Mouse (Mus musculus): ENCODE results near the gene Ica1. TPM values are rescaled to one million over a fixed set of nuclear protein-coding genes. Genes with fewer than 3 reads are reported as not detected.
A peak's percentile ranks its signal among the peaks of the same experiment; 100 is the strongest.

Gene Ica1
- total and polyA plus RNA-seq, 3 experiments = 3.9 to 7.8 (median 7.0) TPM

DNA sequence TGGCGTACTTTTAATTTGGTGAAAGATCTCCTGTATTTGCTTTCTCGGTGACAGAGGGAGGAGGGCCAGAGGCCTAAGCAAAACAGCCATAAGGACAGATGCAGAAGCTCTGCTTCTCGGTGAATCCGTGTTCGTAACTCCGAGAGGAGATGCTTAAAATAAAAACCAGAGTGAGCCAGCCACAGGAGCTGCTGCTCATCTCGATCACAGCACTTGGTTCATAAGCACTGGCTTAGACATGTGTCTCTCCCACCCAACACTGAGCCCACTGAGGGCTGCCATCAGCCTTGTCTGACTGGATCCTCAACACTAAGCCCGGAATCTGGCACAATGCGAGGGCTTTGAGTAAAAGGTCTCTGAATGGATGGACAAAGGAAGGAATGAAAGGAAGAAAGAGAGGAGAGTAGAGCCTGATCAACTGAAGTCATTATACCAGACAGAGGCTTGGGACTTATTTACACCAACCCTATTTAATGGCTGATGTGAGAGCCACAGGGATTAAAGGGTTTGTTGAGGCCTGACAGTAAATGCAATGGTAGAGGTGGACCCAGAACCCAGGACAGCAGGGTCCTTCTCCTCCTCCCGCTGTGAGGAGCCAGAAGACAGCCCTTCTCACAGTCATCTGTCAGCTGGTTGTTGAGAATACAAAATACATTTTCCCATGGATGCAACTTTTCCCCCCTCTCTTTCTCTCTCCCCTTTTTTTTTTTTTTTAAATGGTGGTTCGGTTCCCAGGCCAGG, 85.0 kb downstream of the Ica1 start:
- DNase-seq = no peak
- Histone ChIP-seq H3K27me3 (ENCODE audit: control insufficient read depth, insufficient read depth, low read length) (no peaks in the 10 kb centered on the region), H3K79me2 (replicated peaks; ENCODE audit: control insufficient read depth, insufficient read depth, low read length) (no peaks in the 10 kb centered on the region), H3K4me1 (ENCODE audit: control insufficient read depth, insufficient read depth, low read length) (no peaks in the 10 kb centered on the region), H3K27ac (no peak overlapping the region), H3K36me3 (ENCODE audit: control insufficient read depth, insufficient read depth, low read length) (no peaks in the 10 kb centered on the region), H3K4me3 (no peak overlapping the region), H3K9ac (ENCODE audit: low read depth, low read length) (no peak overlapping the region)
- no peak for TF ChIP-seq POLR2A (IDR thresholded peaks at IDR 0.05; ENCODE audit: insufficient read depth, low read depth, low read length)
- WGBS = 87% methylated on average over 11 of the region's 11 CpGs
- intact Hi-C loops (cut with DNase I) = loop anchor here (5.0 to 10.0 kb wide), 2 partner anchors 186 to 419 kb away; partner anchors contain the start of gene Glcci1

DNA sequence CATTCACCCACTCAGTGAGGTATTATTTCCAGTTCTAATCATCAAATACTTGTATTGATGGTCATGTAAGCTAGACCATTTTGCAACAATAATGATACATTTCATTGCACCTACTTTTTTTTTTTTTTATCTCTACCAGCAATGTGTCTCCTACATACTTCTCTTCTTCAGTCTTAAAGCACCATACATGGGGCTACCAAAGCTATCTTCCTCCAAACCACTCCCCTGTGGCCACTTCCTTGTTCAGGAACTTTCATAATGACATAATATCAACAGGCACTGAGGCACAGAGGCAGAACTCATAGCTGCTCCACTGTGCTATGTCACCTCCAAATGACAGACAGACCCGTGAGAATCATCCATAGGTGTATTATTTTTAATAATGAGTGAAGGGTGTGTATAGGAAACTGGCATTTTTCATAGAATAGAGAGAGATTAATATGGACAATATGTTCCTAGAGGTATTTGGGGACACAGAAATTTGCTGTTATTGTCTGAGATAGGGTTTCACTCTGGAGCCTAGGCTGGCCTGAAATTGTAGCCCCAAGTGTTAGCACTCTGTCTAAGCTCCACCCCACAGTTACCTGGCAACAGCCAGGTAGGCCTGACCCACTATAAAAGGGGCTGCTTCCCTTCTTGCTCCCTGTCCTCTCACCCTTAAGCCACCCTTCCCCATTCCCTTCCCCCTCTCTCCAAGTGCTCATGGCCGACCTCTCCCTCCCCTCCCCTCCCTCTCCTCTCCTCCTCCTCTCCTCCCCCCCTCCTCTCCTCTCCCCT, 86.9 kb downstream of the Ica1 start:
- H3K4me1 ChIP-seq (ENCODE audit: control insufficient read depth, insufficient read depth, low read length) = no peaks in the 10 kb centered on the region; the same call in 1 of the 2 replicates
- no peak overlapping the region for H3K4me3 ChIP-seq
- no peaks in the 10 kb centered on the region for H3K27me3 ChIP-seq (ENCODE audit: control insufficient read depth, insufficient read depth, low read length)
- TF ChIP-seq EP300 (IDR thresholded peaks at IDR 0.05; ENCODE audit: insufficient read depth, low read depth, low read length) = no peak
- TF ChIP-seq CTCF (IDR thresholded peaks at IDR 0.05) = no peak
- TF ChIP-seq POLR2A (IDR thresholded peaks at IDR 0.05; ENCODE audit: insufficient read depth, low read depth, low read length) = no peak
- no peak overlapping the region for H3K27ac ChIP-seq
- intact Hi-C loops (cut with DNase I) = loop anchor here (5.0 to 10.0 kb wide), 2 partner anchors 184 to 417 kb away; partner anchors contain the start of gene Glcci1
- H3K9ac ChIP-seq (ENCODE audit: low read depth, low read length) = no peak overlapping the region
- no peak for DNase-seq
- WGBS = 73% methylated on average over 2 of the region's 2 CpGs
- H3K79me2 ChIP-seq (replicated peaks; ENCODE audit: control insufficient read depth, insufficient read depth, low read length) = no peaks in the 10 kb centered on the region
- no peaks in the 10 kb centered on the region for H3K36me3 ChIP-seq (ENCODE audit: control insufficient read depth, insufficient read depth, low read length)

DNA sequence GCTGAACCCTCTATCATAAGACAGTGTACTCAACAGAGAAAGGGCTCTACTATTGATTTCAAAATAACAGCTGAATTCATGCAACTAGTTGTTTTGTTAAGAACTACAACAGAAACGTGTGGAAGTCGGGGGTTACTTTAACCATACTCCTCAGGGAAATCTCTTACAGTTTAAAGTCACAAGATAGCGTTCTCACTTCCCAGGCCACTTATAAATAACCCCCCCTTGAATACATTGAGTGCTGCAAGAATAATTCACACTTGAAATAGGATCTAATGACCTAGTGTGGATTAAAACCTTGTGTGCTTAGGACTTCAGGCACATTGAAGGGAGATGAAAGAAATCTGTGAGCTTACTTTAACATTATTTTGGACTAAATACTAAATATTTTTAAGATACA, 87.8 kb downstream of the Ica1 start:
- H3K4me3 ChIP-seq = no peak overlapping the region
- 40% methylated on average over 3 of the region's 3 CpGs for WGBS
- intact Hi-C loops (cut with DNase I) = loop anchor here (5.0 to 10.0 kb wide), 2 partner anchors 183 to 416 kb away; partner anchors contain the start of gene Glcci1
- TF ChIP-seq EP300 (IDR thresholded peaks at IDR 0.05; ENCODE audit: insufficient read depth, low read depth, low read length) = no peak
- no peak for TF ChIP-seq POLR2A (IDR thresholded peaks at IDR 0.05; ENCODE audit: insufficient read depth, low read depth, low read length)
- TF ChIP-seq CTCF (IDR thresholded peaks at IDR 0.05) = no peak
- H3K4me1 ChIP-seq (ENCODE audit: control insufficient read depth, insufficient read depth, low read length) = no peaks in the 10 kb centered on the region; the same call in none of the 2 replicates
- H3K9ac ChIP-seq (ENCODE audit: low read depth, low read length) = no peak overlapping the region
- no peaks in the 10 kb centered on the region for H3K27me3 ChIP-seq (ENCODE audit: control insufficient read depth, insufficient read depth, low read length)
- H3K79me2 ChIP-seq (replicated peaks; ENCODE audit: control insufficient read depth, insufficient read depth, low read length) = no peaks in the 10 kb centered on the region
- H3K36me3 ChIP-seq (ENCODE audit: control insufficient read depth, insufficient read depth, low read length) = no peaks in the 10 kb centered on the region
- H3K27ac ChIP-seq = no peak overlapping the region
- DNase-seq = no peak

DNA sequence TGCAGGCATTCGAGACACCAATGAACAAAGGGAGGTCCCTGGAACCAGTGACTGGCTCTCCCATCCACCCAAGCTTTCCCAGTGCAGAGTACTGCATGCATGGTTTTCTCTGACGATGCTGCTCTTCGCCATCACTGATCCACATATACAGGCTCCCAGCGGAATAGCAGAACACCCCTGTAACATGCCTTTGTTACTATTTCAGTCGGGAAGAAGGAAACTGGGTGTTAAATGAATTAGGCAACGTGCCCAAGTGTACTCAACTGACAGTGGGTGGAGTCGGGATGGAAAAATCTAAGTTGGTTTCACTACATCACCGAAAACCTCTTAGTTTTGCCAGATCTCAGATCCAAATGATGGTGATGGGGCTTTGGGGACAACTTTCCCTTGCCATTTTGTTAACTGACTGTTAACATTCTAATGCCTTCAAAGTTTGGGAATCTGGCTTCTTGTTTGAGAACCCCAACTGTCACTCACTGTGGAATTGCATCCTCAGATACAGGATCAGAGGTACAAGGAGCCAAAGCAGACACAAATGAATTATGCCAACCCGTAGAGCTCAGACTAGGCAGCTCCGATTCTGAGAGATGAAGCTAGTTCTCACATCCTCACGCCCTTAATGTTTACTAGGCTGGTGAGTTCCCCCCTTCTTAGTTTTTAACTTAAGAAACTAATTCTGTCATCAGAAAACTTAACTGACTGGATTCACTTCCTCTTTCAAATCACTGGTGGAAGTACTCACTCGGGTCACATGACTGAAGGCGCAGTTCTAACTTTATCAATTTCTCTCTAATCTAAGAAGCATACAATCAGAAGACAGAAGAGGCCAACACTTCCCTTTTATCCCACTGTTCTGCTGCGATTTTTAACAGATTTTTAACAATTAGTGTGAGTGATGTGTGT, 91.4 kb downstream of the Ica1 start:
- Histone ChIP-seq H3K9ac (ENCODE audit: low read depth, low read length) (no peak overlapping the region), H3K4me3 (no peak overlapping the region), H3K4me1 (ENCODE audit: control insufficient read depth, insufficient read depth, low read length) (peaks cover 5% of the 10 kb centered on the region), H3K27ac (peak overlapping the region; percentile 51), H3K27me3 (ENCODE audit: control insufficient read depth, insufficient read depth, low read length) (no peaks in the 10 kb centered on the region), H3K36me3 (ENCODE audit: control insufficient read depth, insufficient read depth, low read length) (no peaks in the 10 kb centered on the region), H3K79me2 (replicated peaks; ENCODE audit: control insufficient read depth, insufficient read depth, low read length) (no peaks in the 10 kb centered on the region)
- DNase-seq = peak in 1 of 2 experiments; percentile 30
- no peak for TF ChIP-seq CTCF (IDR thresholded peaks at IDR 0.05)
- TF ChIP-seq EP300 (IDR thresholded peaks at IDR 0.05; ENCODE audit: insufficient read depth, low read depth, low read length) = no peak
- no peak for TF ChIP-seq POLR2A (IDR thresholded peaks at IDR 0.05; ENCODE audit: insufficient read depth, low read depth, low read length)
- intact Hi-C loops (cut with DNase I) = no loop called here
- 42% methylated on average over 14 of the region's 14 CpGs for WGBS

DNA sequence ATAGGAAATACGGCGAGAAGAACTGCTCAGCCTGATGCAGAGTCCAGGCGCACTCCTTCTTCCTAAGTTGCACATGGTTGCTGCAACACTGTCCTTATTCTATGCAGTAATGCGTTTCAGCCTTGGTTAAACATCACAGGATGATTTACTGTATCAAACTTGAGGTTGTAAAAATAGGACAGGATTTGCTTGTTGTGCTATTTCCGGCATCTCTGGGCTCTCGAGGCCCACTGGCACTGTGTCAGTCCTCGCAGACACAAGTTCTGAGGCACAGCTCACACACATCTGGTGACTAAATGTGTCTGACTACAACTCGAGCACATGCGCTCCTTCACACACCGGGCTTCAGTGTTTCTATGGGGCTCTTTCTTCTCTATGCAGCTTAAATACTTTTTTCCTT, 94.9 kb downstream of the Ica1 start:
- Histone ChIP-seq H3K36me3 (ENCODE audit: control insufficient read depth, insufficient read depth, low read length) (no peaks in the 10 kb centered on the region), H3K27me3 (ENCODE audit: control insufficient read depth, insufficient read depth, low read length) (no peaks in the 10 kb centered on the region), H3K4me1 (ENCODE audit: control insufficient read depth, insufficient read depth, low read length) (peaks cover 5% of the 10 kb centered on the region), H3K27ac (no peak overlapping the region), H3K9ac (ENCODE audit: low read depth, low read length) (no peak overlapping the region), H3K79me2 (replicated peaks; ENCODE audit: control insufficient read depth, insufficient read depth, low read length) (no peaks in the 10 kb centered on the region), H3K4me3 (no peak overlapping the region)
- intact Hi-C loops (cut with DNase I) = no loop called here
- TF ChIP-seq POLR2A (IDR thresholded peaks at IDR 0.05; ENCODE audit: insufficient read depth, low read depth, low read length) (no peak), EP300 (IDR thresholded peaks at IDR 0.05; ENCODE audit: insufficient read depth, low read depth, low read length) (no peak), CTCF (IDR thresholded peaks at IDR 0.05) (no peak)
- peak in 1 of 2 experiments; percentile 36 for DNase-seq
- 60% methylated on average over 10 of the region's 10 CpGs for WGBS

All from heart, adult 2 months (tissue).